Mouse (Mus musculus) intestine, postnatal 0 days (tissue): Measurements from ENCODE around the gene Pex3. TPM values are rescaled to one million over a fixed set of nuclear protein-coding genes. Genes with fewer than 3 reads are reported as not detected.

Source experiments
- ATAC-seq: fragments of 200-750 bp; cut with Nextera tagmentation; 2 replicates; pipeline ENCODE4 v1.8.0; 2017; ENCODE audit warnings: mild to moderate bottlenecking, moderate TSS enrichment, moderate library complexity
- H3K27ac ChIP-seq: fragments of 300-500 bp; sonication (generic); 2 replicates; pipeline ENCODE4 v1.5.1; 2014; ENCODE audit warnings: mild to moderate bottlenecking, low read depth, low read length, moderate library complexity
- H3K27me3 ChIP-seq: fragments of 300-500 bp; sonication (generic); replicated peaks from 2 replicates; pipeline ENCODE4 v1.6.1; 2014; ENCODE audit warnings: low read length, mixed read lengths; ENCODE audit not compliant: control insufficient read depth, insufficient read depth
- H3K36me3 ChIP-seq: fragments of 300-500 bp; sonication (generic); 2 replicates; pipeline ENCODE4 v1.6.1; 2014; ENCODE audit warnings: mild to moderate bottlenecking, moderate library complexity; ENCODE audit not compliant: control insufficient read depth, insufficient read depth
- H3K4me1 ChIP-seq: fragments of 300-500 bp; sonication (generic); replicated peaks from 2 replicates; pipeline ENCODE4 v1.6.1; 2014; ENCODE audit warnings: antibody characterized with exemption, low read length, mixed read lengths; ENCODE audit not compliant: control insufficient read depth, insufficient read depth
- H3K4me2 ChIP-seq: fragments of 300-500 bp; sonication (generic); replicated peaks from 2 replicates; pipeline ENCODE4 v1.6.1; 2014; ENCODE audit warnings: low read depth, mild to moderate bottlenecking, moderate library complexity
- H3K4me3 ChIP-seq: fragments of 300-500 bp; sonication (generic); 2 replicates; pipeline ENCODE4 v1.5.1; 2014; ENCODE audit warnings: low read depth, low read length
- H3K9ac ChIP-seq: fragments of 300-500 bp; sonication (generic); 2 replicates; pipeline ENCODE4 v1.6.1; 2014; ENCODE audit warnings: mild to moderate bottlenecking, low read depth, low read length
- H3K9me3 ChIP-seq: fragments of 300-500 bp; sonication (generic); 2 replicates; pipeline ENCODE4 v1.6.1; 2016; ENCODE audit warnings: mixed run types; ENCODE audit not compliant: control insufficient read depth
- CTCF ChIP-seq: sonication (generic); IDR thresholded peaks from 2 replicates; pipeline ENCODE4 v1.5.1; 2016; ENCODE audit warnings: low read depth, mild to moderate bottlenecking, control low read depth, antibody characterized with exemption, moderate library complexity
- WGBS: fragments of 180-500 bp; shearing (Covaris S2); extraction: QIAGEN DNeasy Blood & Tissue Kit; methylation state at CpG from one replicate; pipeline ENCODE4 v1.1.7; 2014; 5-methylcytosine and 5-hydroxymethylcytosine counted together
- polyA plus RNA-seq: library from polyadenylated mRNA; unstranded; fragments of >200 nt; fragmentation: Nextera tagmentation; extraction: Ambion mirVana; gene quantifications from 2 replicates; pipeline ENCODE4 v1.2.1, GENCODE M21; 2015

The Pex3 gene
- polyA plus RNA-seq, 1 experiment from 2014 or later, result 21.5 TPM

- no peak for ATAC-seq
- WGBS, result 84% methylated on average over 3 of the region's 3 CpGs
Measured at GRCm38 (mm10) chr10:13496315-13496714, 56.6 kb downstream of the Pex3 start.

GRCm38 (mm10) chr10:13493978-13494686, 58.8 kb downstream of the Pex3 start:
- no peak for TF ChIP-seq CTCF
- no peak overlapping the region for H3K4me3 ChIP-seq
- no peaks in the 10 kb centered on the region for H3K9me3 ChIP-seq
- H3K9ac ChIP-seq, result no peak overlapping the region
- ATAC-seq, result peak; percentile 89
- H3K4me2 ChIP-seq, result no peak overlapping the region; the same call in 1 of the 2 replicates
- H3K27me3 ChIP-seq, result no peaks in the 10 kb centered on the region
- no peaks in the 10 kb centered on the region for H3K4me1 ChIP-seq
- WGBS, result 42% methylated on average over 9 of the region's 9 CpGs
- no peak overlapping the region for H3K27ac ChIP-seq
- H3K36me3 ChIP-seq, result no peaks in the 10 kb centered on the region

More at GRCm38 (mm10) chr10:13496315-13496714, 56.6 kb downstream of the Pex3 start:
- no peak overlapping the region for H3K4me2 ChIP-seq
- no peak overlapping the region for H3K27ac ChIP-seq
- no peaks in the 10 kb centered on the region for H3K27me3 ChIP-seq
- H3K36me3 ChIP-seq, result no peaks in the 10 kb centered on the region
- 0 out of 2 replicates have a peak, but pooled peaks cover 5% of the 10 kb centered on the region for H3K4me1 ChIP-seq
- TF ChIP-seq CTCF, result no peak
- H3K4me3 ChIP-seq, result no peak overlapping the region
- H3K9ac ChIP-seq, result no peak overlapping the region
- H3K9me3 ChIP-seq, result no peaks in the 10 kb centered on the region

GRCm38 (mm10) chr10:13489671-13490070, 63.3 kb downstream of the Pex3 start:
- Histone ChIP-seq H3K27me3 (no peaks in the 10 kb centered on the region), H3K27ac (no peak overlapping the region), H3K4me2 (no peak overlapping the region), H3K36me3 (no peaks in the 10 kb centered on the region), H3K4me1 (no peaks in the 10 kb centered on the region), H3K9ac (no peak overlapping the region), H3K4me3 (no peak overlapping the region), H3K9me3 (no peaks in the 10 kb centered on the region)
- 71% methylated on average over 6 of the region's 6 CpGs for WGBS
- no peak for TF ChIP-seq CTCF
- ATAC-seq, result no peak

GRCm38 (mm10) chr10:13485958-13486357, 67.0 kb downstream of the Pex3 start:
- WGBS, result 81% methylated on average over 4 of the region's 4 CpGs
- H3K9me3 ChIP-seq, result no peaks in the 10 kb centered on the region
- TF ChIP-seq CTCF, result no peak
- no peaks in the 10 kb centered on the region for H3K36me3 ChIP-seq
- H3K4me2 ChIP-seq, result no peak overlapping the region
- ATAC-seq, result no peak
- H3K27me3 ChIP-seq, result no peaks in the 10 kb centered on the region
- no peak overlapping the region for H3K27ac ChIP-seq
- no peak overlapping the region for H3K9ac ChIP-seq
- H3K4me1 ChIP-seq, result no peaks in the 10 kb centered on the region
- no peak overlapping the region for H3K4me3 ChIP-seq

GRCm38 (mm10) chr10:13479341-13479740, 73.6 kb downstream of the Pex3 start:
- Histone ChIP-seq H3K4me1 (no peaks in the 10 kb centered on the region), H3K9me3 (no peaks in the 10 kb centered on the region), H3K27ac (no peak overlapping the region), H3K4me2 (no peak overlapping the region), H3K27me3 (no peaks in the 10 kb centered on the region), H3K36me3 (no peaks in the 10 kb centered on the region), H3K9ac (no peak overlapping the region), H3K4me3 (no peak overlapping the region)
- 76% methylated on average over 6 of the region's 6 CpGs for WGBS
- ATAC-seq, result no peak
- TF ChIP-seq CTCF, result no peak

- Histone ChIP-seq H3K9me3 (no peaks in the 10 kb centered on the region), H3K27me3 (no peaks in the 10 kb centered on the region), H3K4me3 (peak overlapping the region; percentile 63; the same call in 1 of the 2 replicates), H3K9ac (no peak overlapping the region), H3K4me1 (no peaks in the 10 kb centered on the region), H3K36me3 (no peaks in the 10 kb centered on the region), H3K4me2 (peak overlapping the region; percentile 91), H3K27ac (peak overlapping the region; percentile 88; the same call in 1 of the 2 replicates)
- no peak for TF ChIP-seq CTCF
- 39% methylated on average over 7 of the region's 7 CpGs for WGBS
- ATAC-seq, result no peak
Measured at GRCm38 (mm10) chr10:13475121-13475520, 77.8 kb downstream of the Pex3 start.
